Comparison of ENCODE assay signal across 20 mouse cellular contexts in the genomic region with DNA sequence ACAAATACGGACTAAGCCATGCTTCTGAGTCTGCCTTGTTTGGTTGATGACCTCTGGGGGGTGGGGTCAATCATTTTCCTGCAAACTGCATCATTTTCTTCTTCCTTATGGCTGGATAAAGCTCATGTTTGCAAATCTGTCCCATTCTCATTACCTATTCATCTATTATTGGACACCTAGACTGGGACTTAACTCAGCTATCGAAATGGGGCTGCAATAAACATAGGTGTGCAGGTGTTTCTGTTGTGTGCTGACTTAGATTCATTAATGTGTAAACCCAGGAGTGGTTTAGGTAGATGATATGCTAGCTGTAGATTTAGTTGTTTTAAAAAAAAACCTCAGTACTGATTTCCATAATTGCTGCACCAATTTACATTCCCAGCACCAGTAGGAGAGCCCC. TPM values are rescaled to one million over a fixed set of nuclear protein-coding genes. Genes with fewer than 3 reads are reported as not detected.
"Had no signal": no experiment of that assay in that cellular context is flagged by ENCODE, and none has a peak within 500 bp of the region (broad histone marks: within the 10 kb centered on the region; RNA-seq: fewer than 3 reads in every experiment).

No protein-coding gene starts in this region.

- H3K9ac ChIP-seq: neural tube, embryonic 12.5 days; neural tube, embryonic 13.5 days; neural tube, embryonic 15.5 days; stomach, embryonic 15.5 days had no signal

- DNase-seq: retina, postnatal 1 day; right cerebral cortex, adult 18-20 months; right cerebral cortex, postnatal 14 days; right cerebral cortex, postnatal 25 days; right cerebral cortex, postnatal 4 days; spleen, adult 18-20 months; thymus, adult 18-20 months; thymus, adult 2 months; thymus, postnatal 14 days; thymus, postnatal 25 days; thymus, postnatal 36 days; thymus, postnatal 4 days had no signal

- H3K9me3 ChIP-seq: neural tube, embryonic 12.5 days; neural tube, embryonic 13.5 days; neural tube, embryonic 15.5 days; stomach, embryonic 15.5 days had no signal

- H3K27ac ChIP-seq: neural tube, embryonic 12.5 days; neural tube, embryonic 13.5 days; neural tube, embryonic 15.5 days; stomach, embryonic 15.5 days; stomach, postnatal 0 days had no signal

- H3K4me1 ChIP-seq: stomach, embryonic 15.5 days had no signal

- H3K36me3 ChIP-seq: neural tube, embryonic 12.5 days; neural tube, embryonic 13.5 days; neural tube, embryonic 15.5 days; stomach, embryonic 15.5 days had no signal

- H3K4me2 ChIP-seq: neural tube, embryonic 12.5 days; neural tube, embryonic 13.5 days; neural tube, embryonic 15.5 days; stomach, embryonic 15.5 days had no signal

- H3K4me3 ChIP-seq: neural tube, embryonic 12.5 days; neural tube, embryonic 13.5 days; neural tube, embryonic 15.5 days; stomach, embryonic 15.5 days had no signal

- H3K27me3 ChIP-seq: neural tube, embryonic 12.5 days; neural tube, embryonic 15.5 days; stomach, embryonic 15.5 days had no signal

RNA-seq across cellular contexts. Expression of gene Slc26a3, which starts 48.9 kb away (rescaled TPM):
- polyA plus RNA-seq: neural tube, embryonic 11.5 days; neural tube, embryonic 12.5 days; neural tube, embryonic 13.5 days; spleen, adult 2 months; thymus, postnatal 0 days had no signal
